Mouse (Mus musculus) kidney, postnatal 0 days (tissue): ENCODE results near the gene Cntn2. TPM values are rescaled to one million over a fixed set of nuclear protein-coding genes. Genes with fewer than 3 reads are reported as not detected.

Experiments used
- ATAC-seq: fragments of 200-750 bp; cut with Nextera tagmentation; replicated peaks from 2 replicates; pipeline ENCODE4 v1.8.0; 2017; ENCODE audit warnings: low read depth, moderate number of reproducible peaks, moderate TSS enrichment, moderate library complexity; ENCODE audit not compliant: low FRiP score
- DNase-seq: peaks from one replicate; pipeline ENCODE4 v3.0.0-alpha.2; 2016; ENCODE audit warnings: low spot score
- H3K27ac ChIP-seq: fragments of 300-500 bp; sonication (generic); 2 replicates; pipeline ENCODE4 v1.5.1; 2014; ENCODE audit warnings: mild to moderate bottlenecking
- H3K27me3 ChIP-seq: fragments of 300-500 bp; sonication (generic); 2 replicates; pipeline ENCODE4 v1.6.1; 2014; ENCODE audit warnings: low read length, mixed read lengths; ENCODE audit not compliant: insufficient read depth
- H3K36me3 ChIP-seq: fragments of 300-500 bp; sonication (generic); 2 replicates; pipeline ENCODE4 v1.6.1; 2014; ENCODE audit warnings: low read length, mixed read lengths; ENCODE audit not compliant: insufficient read depth
- H3K4me1 ChIP-seq: fragments of 300-500 bp; sonication (generic); replicated peaks from 2 replicates; pipeline ENCODE4 v1.6.1; 2014; ENCODE audit warnings: antibody characterized with exemption, low read length, mixed read lengths; ENCODE audit not compliant: insufficient read depth
- H3K4me2 ChIP-seq: fragments of 300-500 bp; sonication (generic); 2 replicates; pipeline ENCODE4 v1.6.1; 2014; ENCODE audit warnings: mild to moderate bottlenecking, low read length, moderate library complexity, mixed read lengths
- H3K4me3 ChIP-seq: fragments of 300-500 bp; sonication (generic); replicated peaks from 2 replicates; pipeline ENCODE4 v1.5.1; 2014; ENCODE audit warnings: low read depth, low read length
- H3K9ac ChIP-seq: fragments of 300-500 bp; sonication (generic); 2 replicates; pipeline ENCODE4 v1.6.1; 2014; ENCODE audit warnings: low read depth, low read length
- H3K9me3 ChIP-seq: fragments of 300-500 bp; sonication (generic); replicated peaks from 2 replicates; pipeline ENCODE4 v1.6.1; 2016; ENCODE audit warnings: low read length, inconsistent platforms, mixed read lengths
- CTCF ChIP-seq: IDR thresholded peaks from 2 replicates; pipeline ENCODE4 v1.5.1; 2016; ENCODE audit warnings: antibody characterized with exemption, low read depth, mild to moderate bottlenecking, moderate library complexity
- WGBS: fragments of 180-500 bp; shearing (Covaris S2); extraction: QIAGEN DNeasy Blood & Tissue Kit; methylation state at CpG from one replicate; pipeline ENCODE4 v1.1.7; 2014; 5-methylcytosine and 5-hydroxymethylcytosine counted together
- polyA plus RNA-seq: library from polyadenylated mRNA; unstranded; fragments of >200 nt; fragmentation: Nextera tagmentation; extraction: Ambion mirVana; gene quantifications from 2 replicates; pipeline ENCODE4 v1.2.1, GENCODE M21; 2015

Cntn2 gene
- polyA plus RNA-seq, 1 experiment from 2014 or later: 0.13 TPM

GRCm38 (mm10) chr1:132481619-132482018 is 61.4 kb downstream of the Cntn2 start:
- H3K9ac ChIP-seq: no peak overlapping the region
- WGBS: 91% methylated on average over 2 of the region's 2 CpGs
- TF ChIP-seq CTCF: no peak
- H3K4me1 ChIP-seq: peaks cover 7% of the 10 kb centered on the region; the same call in 1 of the 2 replicates
- no peak overlapping the region for H3K4me3 ChIP-seq
- ATAC-seq: no peak
- no peaks in the 10 kb centered on the region for H3K36me3 ChIP-seq
- no peak overlapping the region for H3K27ac ChIP-seq
- DNase-seq: no peak
- H3K9me3 ChIP-seq: no peaks in the 10 kb centered on the region
- no peaks in the 10 kb centered on the region for H3K27me3 ChIP-seq
- H3K4me2 ChIP-seq: no peak overlapping the region

GRCm38 (mm10) chr1:132479438-132479837 is 63.6 kb downstream of the Cntn2 start:
- H3K4me2 ChIP-seq: no peak overlapping the region
- H3K9me3 ChIP-seq: no peaks in the 10 kb centered on the region
- peaks cover 7% of the 10 kb centered on the region; the same call in 1 of the 2 replicates for H3K4me1 ChIP-seq
- no peaks in the 10 kb centered on the region for H3K36me3 ChIP-seq
- H3K4me3 ChIP-seq: no peak overlapping the region
- H3K27ac ChIP-seq: no peak overlapping the region
- no peak overlapping the region for H3K9ac ChIP-seq
- TF ChIP-seq CTCF: no peak
- no peak for DNase-seq
- no peak for ATAC-seq
- no peaks in the 10 kb centered on the region for H3K27me3 ChIP-seq
- WGBS: 85% methylated on average over 1 of the region's 1 CpGs

- Histone ChIP-seq H3K4me1 (peaks cover 7% of the 10 kb centered on the region; the same call in 1 of the 2 replicates), H3K4me2 (peak within 1 kb of the TSS; percentile 84), H3K9me3 (no peaks in the 10 kb centered on the region), H3K27ac (peak within 1 kb of the TSS; percentile 83), H3K4me3 (peak within 1 kb of the TSS; percentile 95), H3K36me3 (no peaks in the 10 kb centered on the region), H3K27me3 (no peaks in the 10 kb centered on the region), H3K9ac (peak within 1 kb of the TSS; percentile 90)
- ATAC-seq: peak; percentile 83
- peak; percentile 96 for DNase-seq
- under 1% methylated on average over 43 of the region's 43 CpGs for WGBS
- peak; percentile 20; the same call in 1 of the 2 replicates for TF ChIP-seq CTCF
Observed at GRCm38 (mm10) chr1:132476928-132477691, 65.9 kb downstream of the Cntn2 start, which contains the start of gene Rbbp5. Gene Rbbp5, plus strand, starts transcription at chr1:132477365.

- peak overlapping the region; percentile 95 for H3K4me3 ChIP-seq
- peaks cover 7% of the 10 kb centered on the region; the same call in 1 of the 2 replicates for H3K4me1 ChIP-seq
- DNase-seq (no peak), ATAC-seq (peak; percentile 39; the same call in 1 of the 2 replicates)
- no peaks in the 10 kb centered on the region for H3K36me3 ChIP-seq
- peak overlapping the region; percentile 83; the same call in 1 of the 2 replicates for H3K27ac ChIP-seq
- peak overlapping the region; percentile 90 for H3K9ac ChIP-seq
- H3K27me3 ChIP-seq: no peaks in the 10 kb centered on the region
- no peaks in the 10 kb centered on the region for H3K9me3 ChIP-seq
- peak overlapping the region; percentile 84 for H3K4me2 ChIP-seq
- TF ChIP-seq CTCF: no peak
- WGBS: 5% methylated on average over 9 of the region's 9 CpGs
Observed at GRCm38 (mm10) chr1:132476575-132476927, 66.5 kb downstream of the Cntn2 start.

- no peak for TF ChIP-seq CTCF
- 83% methylated on average over 1 of the region's 1 CpGs for WGBS
- Histone ChIP-seq H3K9me3 (no peaks in the 10 kb centered on the region), H3K4me2 (no peak overlapping the region), H3K27ac (no peak overlapping the region), H3K9ac (no peak overlapping the region), H3K4me1 (peaks cover 7% of the 10 kb centered on the region; the same call in 1 of the 2 replicates), H3K4me3 (no peak overlapping the region), H3K27me3 (no peaks in the 10 kb centered on the region), H3K36me3 (no peaks in the 10 kb centered on the region)
- ATAC-seq: no peak
- no peak for DNase-seq
Observed at GRCm38 (mm10) chr1:132474496-132474895, 68.6 kb downstream of the Cntn2 start.

- DNase-seq (peak; percentile 49), ATAC-seq (no peak)
- WGBS: 61% methylated on average over 5 of the region's 5 CpGs
- no peaks in the 10 kb centered on the region for H3K9me3 ChIP-seq
- H3K27ac ChIP-seq: no peak overlapping the region
- H3K4me1 ChIP-seq: no peaks in the 10 kb centered on the region
- no peak overlapping the region for H3K9ac ChIP-seq
- no peaks in the 10 kb centered on the region for H3K36me3 ChIP-seq
- H3K4me2 ChIP-seq: no peak overlapping the region
- no peaks in the 10 kb centered on the region for H3K27me3 ChIP-seq
- H3K4me3 ChIP-seq: no peak overlapping the region
- TF ChIP-seq CTCF: peak; percentile 64
Observed at GRCm38 (mm10) chr1:132472537-132472936, 70.5 kb downstream of the Cntn2 start.
